Mouse (Mus musculus) kidney, postnatal 0 days (tissue): ENCODE results near the gene Cfap61. TPM values are rescaled to one million over a fixed set of nuclear protein-coding genes. Genes with fewer than 3 reads are reported as not detected.

Experiments
- ATAC-seq: fragments of 200-750 bp; cut with Nextera tagmentation; replicated peaks from 2 replicates; pipeline ENCODE4 v1.8.0; 2017; ENCODE audit warnings: low read depth, moderate number of reproducible peaks, moderate TSS enrichment, moderate library complexity; ENCODE audit not compliant: low FRiP score
- DNase-seq: peaks from one replicate; pipeline ENCODE4 v3.0.0-alpha.2; 2016; ENCODE audit warnings: low spot score
- H3K27ac ChIP-seq: fragments of 300-500 bp; sonication (generic); 2 replicates; pipeline ENCODE4 v1.5.1; 2014; ENCODE audit warnings: mild to moderate bottlenecking
- H3K27me3 ChIP-seq: fragments of 300-500 bp; sonication (generic); 2 replicates; pipeline ENCODE4 v1.6.1; 2014; ENCODE audit warnings: low read length, mixed read lengths; ENCODE audit not compliant: insufficient read depth
- H3K36me3 ChIP-seq: fragments of 300-500 bp; sonication (generic); 2 replicates; pipeline ENCODE4 v1.6.1; 2014; ENCODE audit warnings: low read length, mixed read lengths; ENCODE audit not compliant: insufficient read depth
- H3K4me1 ChIP-seq: fragments of 300-500 bp; sonication (generic); replicated peaks from 2 replicates; pipeline ENCODE4 v1.6.1; 2014; ENCODE audit warnings: antibody characterized with exemption, low read length, mixed read lengths; ENCODE audit not compliant: insufficient read depth
- H3K4me2 ChIP-seq: fragments of 300-500 bp; sonication (generic); 2 replicates; pipeline ENCODE4 v1.6.1; 2014; ENCODE audit warnings: mild to moderate bottlenecking, low read length, moderate library complexity, mixed read lengths
- H3K4me3 ChIP-seq: fragments of 300-500 bp; sonication (generic); replicated peaks from 2 replicates; pipeline ENCODE4 v1.5.1; 2014; ENCODE audit warnings: low read depth, low read length
- H3K9ac ChIP-seq: fragments of 300-500 bp; sonication (generic); 2 replicates; pipeline ENCODE4 v1.6.1; 2014; ENCODE audit warnings: low read depth, low read length
- H3K9me3 ChIP-seq: fragments of 300-500 bp; sonication (generic); replicated peaks from 2 replicates; pipeline ENCODE4 v1.6.1; 2016; ENCODE audit warnings: low read length, inconsistent platforms, mixed read lengths
- CTCF ChIP-seq: IDR thresholded peaks from 2 replicates; pipeline ENCODE4 v1.5.1; 2016; ENCODE audit warnings: antibody characterized with exemption, low read depth, mild to moderate bottlenecking, moderate library complexity
- WGBS: fragments of 180-500 bp; shearing (Covaris S2); extraction: QIAGEN DNeasy Blood & Tissue Kit; methylation state at CpG from one replicate; pipeline ENCODE4 v1.1.7; 2014; 5-methylcytosine and 5-hydroxymethylcytosine counted together
- polyA plus RNA-seq: library from polyadenylated mRNA; unstranded; fragments of >200 nt; fragmentation: Nextera tagmentation; extraction: Ambion mirVana; gene quantifications from 2 replicates; pipeline ENCODE4 v1.2.1, GENCODE M21; 2015

Cfap61 gene
- polyA plus RNA-seq, 1 experiment from 2014 or later = 0.32 TPM

DNA sequence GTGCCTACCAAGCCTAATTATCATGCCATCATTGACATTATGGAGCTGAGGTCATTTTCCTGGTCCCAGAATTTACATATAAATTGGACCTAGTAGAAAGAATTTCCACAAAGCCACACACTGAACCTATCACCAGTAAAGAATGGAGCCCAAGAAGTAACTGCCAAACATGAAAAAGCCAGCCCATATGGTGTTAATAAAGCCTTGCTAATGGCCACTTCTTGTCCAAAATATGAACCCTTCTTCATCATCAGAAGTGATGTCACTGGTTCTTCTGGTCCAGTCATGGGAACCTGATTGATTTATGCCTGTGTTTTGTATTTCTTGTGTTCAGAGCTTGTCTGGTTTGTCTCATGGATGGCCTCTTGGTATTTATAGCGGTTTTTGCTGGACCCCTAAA, 152.8 kb downstream of the Cfap61 start:
- Histone ChIP-seq H3K4me1 (no peaks in the 10 kb centered on the region), H3K9me3 (no peaks in the 10 kb centered on the region), H3K4me2 (no peak overlapping the region), H3K27me3 (no peaks in the 10 kb centered on the region), H3K36me3 (no peaks in the 10 kb centered on the region), H3K9ac (no peak overlapping the region), H3K27ac (no peak overlapping the region), H3K4me3 (no peak overlapping the region)
- DNase-seq (no peak), ATAC-seq (no peak)
- 86% methylated on average over 1 of the region's 1 CpGs for WGBS
- TF ChIP-seq CTCF = no peak

DNA sequence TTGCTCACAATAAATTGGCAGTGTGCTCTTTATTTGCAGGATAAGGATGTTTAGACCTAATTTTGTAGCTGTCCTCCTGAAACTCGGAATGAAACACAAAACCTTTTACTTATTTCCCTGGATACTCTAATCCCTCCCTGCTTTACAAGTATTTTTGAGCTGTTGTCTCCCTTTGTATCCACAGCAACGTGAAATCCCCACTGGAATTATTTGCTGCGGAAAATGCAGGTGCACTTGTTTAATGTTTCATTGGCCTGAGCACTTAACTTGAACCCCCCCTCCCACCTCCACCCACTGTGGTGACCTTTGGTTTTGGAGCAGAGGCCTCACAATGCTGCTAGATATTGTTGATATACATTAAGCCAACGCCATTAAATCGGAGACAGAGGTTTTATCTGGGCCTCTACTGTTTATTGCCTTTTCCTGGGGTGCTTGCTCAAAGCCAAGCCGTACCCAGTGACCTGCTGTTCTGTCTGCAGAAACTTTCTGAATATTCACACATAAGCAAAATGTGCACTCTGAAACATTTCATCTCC, 154.6 kb downstream of the Cfap61 start:
- no peaks in the 10 kb centered on the region for H3K27me3 ChIP-seq
- no peaks in the 10 kb centered on the region for H3K9me3 ChIP-seq
- H3K9ac ChIP-seq = no peak overlapping the region
- no peak overlapping the region for H3K4me2 ChIP-seq
- DNase-seq (no peak), ATAC-seq (no peak)
- H3K4me3 ChIP-seq = no peak overlapping the region
- WGBS = 42% methylated on average over 6 of the region's 6 CpGs
- no peak overlapping the region for H3K27ac ChIP-seq
- no peaks in the 10 kb centered on the region for H3K36me3 ChIP-seq
- no peak for TF ChIP-seq CTCF
- H3K4me1 ChIP-seq = no peaks in the 10 kb centered on the region

DNA sequence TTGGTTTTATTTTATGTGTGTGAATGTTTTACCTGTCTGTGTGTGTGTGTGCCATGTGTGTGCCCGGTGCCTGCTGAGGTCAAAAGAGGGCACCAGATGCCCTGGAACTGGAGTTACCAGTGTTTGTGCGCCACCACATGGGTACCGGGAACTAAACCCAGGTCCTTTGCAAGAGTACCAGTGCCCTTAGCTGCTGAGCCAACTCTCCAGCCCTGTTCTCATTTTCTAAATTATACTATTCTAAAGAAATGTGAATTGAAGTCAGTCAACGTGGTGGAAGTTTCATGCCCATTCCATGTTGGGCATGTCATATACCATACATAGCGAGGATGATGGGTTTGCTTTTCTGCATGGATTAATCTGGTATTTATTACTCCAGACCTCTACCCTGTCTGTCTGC, 162.9 kb downstream of the Cfap61 start:
- Histone ChIP-seq H3K4me2 (no peak overlapping the region), H3K27ac (no peak overlapping the region), H3K4me3 (no peak overlapping the region), H3K27me3 (no peaks in the 10 kb centered on the region), H3K9ac (no peak overlapping the region), H3K4me1 (no peaks in the 10 kb centered on the region), H3K9me3 (no peaks in the 10 kb centered on the region), H3K36me3 (no peaks in the 10 kb centered on the region)
- no peak for TF ChIP-seq CTCF
- ATAC-seq = no peak
- no peak for DNase-seq
- WGBS = 93% methylated on average over 5 of the region's 5 CpGs

DNA sequence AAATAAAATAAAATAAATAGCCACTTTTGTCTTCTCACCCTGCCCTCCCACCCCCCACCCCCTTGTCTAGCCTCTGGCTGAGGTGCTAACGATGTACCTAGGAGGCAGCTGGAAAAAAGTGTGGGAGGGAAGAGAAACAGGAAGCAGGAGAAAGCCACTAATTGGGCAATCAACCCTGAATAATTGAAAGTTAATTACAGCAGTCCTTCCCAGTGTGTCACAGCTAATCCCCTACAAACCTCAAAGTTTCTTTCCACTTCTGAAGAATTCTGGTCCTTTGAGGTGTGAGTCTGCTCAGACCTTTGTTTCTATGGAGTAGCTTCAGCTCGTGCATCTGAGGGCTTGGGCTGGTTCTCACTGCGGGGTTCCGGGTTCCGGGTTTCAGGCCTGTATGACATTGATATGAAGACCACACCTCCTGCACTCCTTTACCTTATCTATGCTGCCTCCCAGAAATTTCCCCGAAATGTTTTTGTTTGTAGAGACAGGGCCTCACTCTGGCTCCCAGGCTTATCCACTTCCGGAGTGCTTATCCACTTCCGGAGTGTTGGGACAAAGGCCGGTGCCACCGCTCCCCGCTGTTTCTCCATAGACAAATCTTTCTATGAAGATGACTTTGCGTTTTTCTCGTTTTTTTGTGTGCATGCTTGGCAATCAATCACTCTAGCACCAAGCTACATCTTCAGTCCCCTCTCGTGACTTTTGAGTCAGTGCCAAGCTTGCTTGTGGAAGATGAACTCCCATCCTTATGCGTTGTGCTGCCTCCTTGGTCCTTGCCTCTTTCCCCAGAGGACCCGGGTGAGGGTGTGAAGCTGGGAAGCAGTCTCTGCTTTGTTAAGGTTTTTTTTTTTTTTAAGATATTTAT, 164.5 kb downstream of the Cfap61 start:
- Histone ChIP-seq H3K36me3 (no peaks in the 10 kb centered on the region), H3K9ac (no peak overlapping the region), H3K4me3 (no peak overlapping the region), H3K27me3 (no peaks in the 10 kb centered on the region), H3K9me3 (no peaks in the 10 kb centered on the region), H3K4me2 (no peak overlapping the region), H3K4me1 (no peaks in the 10 kb centered on the region), H3K27ac (no peak overlapping the region)
- no peak for TF ChIP-seq CTCF
- DNase-seq (no peak), ATAC-seq (no peak)
- WGBS = 49% methylated on average over 16 of the region's 16 CpGs

DNA sequence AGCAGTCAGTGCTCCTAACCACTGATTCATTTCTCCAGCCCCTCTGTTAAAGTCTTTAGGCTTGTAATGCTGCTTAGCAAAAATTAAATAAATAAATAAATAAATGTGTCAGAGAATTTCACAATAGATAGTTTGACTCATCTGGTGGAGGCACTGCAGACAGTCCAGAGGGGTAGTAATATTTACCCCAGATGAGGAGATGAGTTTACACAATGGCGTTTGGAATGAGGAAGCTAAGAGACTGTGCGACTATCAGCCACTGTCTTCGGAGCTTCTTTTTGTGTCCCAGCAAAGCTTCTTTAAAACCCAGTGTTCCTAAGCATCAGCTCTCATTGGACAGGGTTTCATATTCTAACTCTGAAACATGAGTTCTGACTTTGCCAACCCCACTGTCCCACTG, 165.3 kb downstream of the Cfap61 start:
- 95% methylated on average over 3 of the region's 3 CpGs for WGBS

DNA sequence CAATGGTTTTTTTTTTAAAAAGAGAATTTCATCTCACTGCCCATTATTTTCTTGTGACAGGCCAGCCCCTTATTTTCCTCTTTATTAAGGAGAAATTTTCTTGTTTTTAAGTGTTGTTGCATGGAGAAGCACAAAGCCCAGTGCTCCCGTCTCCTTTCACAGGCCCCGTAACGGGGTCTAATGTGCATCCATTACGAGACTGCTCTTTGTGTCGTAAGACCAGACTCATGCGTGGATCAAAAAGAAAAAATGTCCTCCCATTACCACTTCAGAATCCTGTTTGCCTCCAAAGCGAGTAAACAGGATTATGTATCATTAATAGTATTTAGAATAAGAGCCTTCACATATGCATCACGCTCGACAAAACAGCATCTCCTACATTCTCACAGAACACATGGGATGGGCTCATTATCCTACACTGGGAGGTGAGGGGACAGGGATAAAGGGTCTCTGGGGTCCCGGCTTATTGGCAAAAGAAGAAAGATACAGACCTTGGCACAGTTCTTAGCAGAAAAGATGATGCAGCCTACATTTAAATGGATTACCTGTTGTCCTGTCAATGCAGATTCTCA, 166.0 kb downstream of the Cfap61 start:
- 87% methylated on average over 10 of the region's 10 CpGs for WGBS

More for the DNA sequence above, 165.3 kb downstream of the Cfap61 start:
- no peaks in the 10 kb centered on the region for H3K27me3 ChIP-seq
- H3K9ac ChIP-seq = no peak overlapping the region
- H3K4me1 ChIP-seq = no peaks in the 10 kb centered on the region
- ATAC-seq (no peak), DNase-seq (no peak)
- no peak overlapping the region for H3K4me3 ChIP-seq
- TF ChIP-seq CTCF = no peak
- H3K27ac ChIP-seq = no peak overlapping the region
- no peaks in the 10 kb centered on the region for H3K9me3 ChIP-seq
- no peak overlapping the region for H3K4me2 ChIP-seq
- H3K36me3 ChIP-seq = no peaks in the 10 kb centered on the region

More for the DNA sequence above, 166.0 kb downstream of the Cfap61 start:
- DNase-seq = no peak
- H3K4me1 ChIP-seq = no peaks in the 10 kb centered on the region
- no peak overlapping the region for H3K9ac ChIP-seq
- TF ChIP-seq CTCF = no peak
- no peak overlapping the region for H3K4me2 ChIP-seq
- H3K4me3 ChIP-seq = no peak overlapping the region
- no peaks in the 10 kb centered on the region for H3K36me3 ChIP-seq
- no peak overlapping the region for H3K27ac ChIP-seq
- no peaks in the 10 kb centered on the region for H3K27me3 ChIP-seq
- no peak for ATAC-seq
- H3K9me3 ChIP-seq = no peaks in the 10 kb centered on the region
